Mouse (Mus musculus) kidney, adult 9 months (tissue): ENCODE measurements around the gene Kif6.
A peak's percentile ranks its signal among the peaks of the same experiment; 100 is the strongest.

Experiments
- DNase-seq: peaks from one replicate; pipeline ENCODE4 v3.0.0; 2022

Gene Kif6

GRCm38 (mm10) chr17:49860057-49860816, 245.3 kb downstream of the Kif6 start:
- DNase-seq, result no peak

DNA sequence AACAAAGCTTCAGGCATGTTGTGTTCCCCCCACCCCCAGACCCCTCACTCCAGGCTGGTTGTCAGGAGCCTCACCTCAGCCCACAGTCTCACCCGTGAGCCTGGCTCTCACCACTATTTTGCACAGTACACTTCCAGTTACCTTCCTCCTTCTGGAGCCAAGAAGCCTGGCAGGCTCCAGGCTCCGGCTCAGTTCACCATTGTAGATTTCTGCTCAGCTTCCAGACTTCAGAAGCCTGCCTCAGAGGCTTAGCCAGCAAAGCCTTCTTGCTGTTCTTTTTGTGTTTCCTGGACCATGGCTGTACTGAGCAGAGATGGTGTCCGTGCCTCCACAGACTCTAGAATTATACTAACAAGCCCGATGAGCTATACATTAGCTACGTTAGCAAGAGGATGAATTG, 248.7 kb downstream of the Kif6 start:
- no peak for DNase-seq

- no peak for DNase-seq
These were observed 250.7 kb downstream of the Kif6 start for GRCm38 (mm10) chr17:49865604-49866003.

DNA sequence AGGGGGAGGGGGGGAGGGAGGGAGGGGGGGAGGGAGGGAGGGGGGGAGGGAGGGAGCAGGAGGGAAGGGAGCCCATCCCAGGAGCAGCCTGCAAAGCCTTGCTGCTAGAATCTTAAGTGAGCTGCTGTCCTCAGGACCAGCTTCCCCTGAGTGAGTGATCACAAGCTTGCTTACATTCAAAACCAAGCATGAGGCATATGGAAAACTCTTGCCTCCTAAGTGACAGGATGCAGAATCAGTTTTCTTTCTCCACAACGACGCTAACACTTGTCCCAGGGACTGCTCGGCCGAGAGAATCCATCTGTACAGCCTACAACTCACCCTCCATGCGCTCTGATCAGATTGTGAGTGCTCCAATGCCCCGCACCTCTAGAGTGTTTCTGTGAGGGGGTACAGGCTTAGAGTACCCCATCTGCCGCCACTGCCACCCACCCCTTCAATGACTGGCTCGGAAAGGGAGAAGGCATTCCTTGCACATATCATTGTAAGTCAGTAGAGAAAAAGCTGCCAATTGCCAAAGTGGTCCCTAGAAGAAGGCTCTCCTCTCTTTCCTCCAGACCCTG, 251.8 kb downstream of the Kif6 start:
- no peak for DNase-seq

GRCm38 (mm10) chr17:49867321-49868137, 252.6 kb downstream of the Kif6 start:
- no peak for DNase-seq

GRCm38 (mm10) chr17:49869246-49869645, 254.3 kb downstream of the Kif6 start:
- DNase-seq, result no peak

DNA sequence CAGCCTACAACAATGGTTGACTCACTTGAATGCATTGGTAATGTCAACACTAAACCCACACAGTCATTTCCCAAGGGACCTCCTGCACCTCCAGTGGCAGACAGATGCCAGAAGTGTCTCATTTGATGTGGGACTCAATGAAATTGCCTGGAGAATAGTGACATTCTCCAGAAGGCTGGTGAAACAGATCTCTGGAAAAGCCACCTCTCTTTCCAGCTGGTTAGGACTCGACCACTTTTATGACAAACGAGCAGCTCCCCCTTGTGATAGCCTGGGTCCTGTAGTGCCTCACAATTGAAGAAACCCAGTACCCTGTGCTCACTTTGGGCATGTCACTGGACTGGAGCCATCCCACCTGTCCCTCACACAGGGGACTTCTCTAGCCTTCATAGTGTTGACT, 257.4 kb downstream of the Kif6 start:
- peak; percentile 14 for DNase-seq

DNA sequence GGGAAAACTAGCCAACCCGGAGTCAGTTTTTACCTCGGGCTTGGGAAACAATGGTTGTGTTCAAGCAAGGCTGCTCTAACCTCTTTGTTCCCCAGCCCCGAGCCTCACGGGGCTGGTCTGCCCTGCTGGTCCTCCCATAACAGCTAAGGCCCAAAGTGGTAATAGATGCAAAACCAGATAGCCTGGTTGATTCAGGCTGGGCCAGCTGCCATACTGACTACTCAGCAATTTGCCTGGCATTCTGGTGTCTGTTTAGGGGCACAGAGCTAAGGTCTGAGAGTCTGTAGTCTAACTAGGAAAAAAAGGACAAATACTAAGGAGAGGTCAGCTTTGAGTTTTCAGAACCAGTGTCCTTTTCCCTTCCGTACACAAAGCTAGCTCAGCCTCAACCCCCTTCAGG, 259.8 kb downstream of the Kif6 start:
- DNase-seq, result no peak

DNA sequence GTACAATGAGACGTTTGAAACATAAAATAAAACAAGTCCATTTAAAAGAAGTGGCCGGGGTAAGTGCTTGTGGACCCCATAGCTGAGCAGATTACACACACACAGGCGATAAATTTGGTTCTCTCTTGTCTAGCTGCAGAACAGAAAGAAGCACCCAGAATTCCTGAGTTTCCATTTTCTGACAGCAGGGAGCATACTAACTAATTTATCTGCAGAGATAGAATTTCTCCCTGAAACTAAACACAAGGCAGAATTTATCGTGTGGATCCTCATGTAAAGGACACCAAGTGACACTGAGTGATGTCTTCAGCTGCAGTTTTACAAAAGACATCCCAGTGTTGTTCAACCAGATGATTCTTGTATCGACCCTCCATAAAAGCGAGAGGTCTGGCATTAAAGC, 260.5 kb downstream of the Kif6 start:
- DNase-seq, result no peak

DNA sequence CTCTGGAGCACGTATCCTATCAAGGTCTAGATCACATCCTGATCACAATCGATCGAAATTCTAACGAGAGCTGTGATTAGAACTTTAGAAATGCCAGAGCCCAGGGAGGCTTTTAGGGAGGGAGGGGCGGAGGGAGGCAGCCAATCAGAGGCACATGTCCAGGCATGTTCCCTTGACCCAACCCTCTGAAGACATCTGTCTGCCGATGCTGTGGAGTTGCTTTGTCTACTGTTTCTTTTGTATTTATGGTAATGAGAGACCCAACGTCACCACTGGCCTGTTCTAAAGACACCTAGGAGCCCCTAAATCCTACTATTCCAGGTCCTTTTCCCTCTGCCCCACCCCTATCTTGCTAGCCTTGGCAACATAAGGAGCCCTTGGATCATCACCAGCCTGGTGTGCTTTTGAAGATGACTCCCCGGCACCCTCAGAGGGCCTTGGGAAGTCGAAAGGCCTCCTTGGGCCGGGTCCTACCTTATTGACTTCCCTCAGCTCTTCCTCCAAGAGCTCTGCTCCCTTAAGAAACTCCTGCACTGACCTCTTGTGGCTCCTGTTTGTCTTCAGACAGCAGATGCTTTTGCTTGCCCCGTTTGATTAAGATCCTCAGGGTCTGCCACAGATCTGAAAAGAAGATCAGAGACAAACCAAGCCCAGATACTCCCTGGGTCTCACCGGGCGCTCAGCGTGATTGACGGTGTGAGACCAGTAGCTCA, 261.2 kb downstream of the Kif6 start:
- DNase-seq, result no peak

DNA sequence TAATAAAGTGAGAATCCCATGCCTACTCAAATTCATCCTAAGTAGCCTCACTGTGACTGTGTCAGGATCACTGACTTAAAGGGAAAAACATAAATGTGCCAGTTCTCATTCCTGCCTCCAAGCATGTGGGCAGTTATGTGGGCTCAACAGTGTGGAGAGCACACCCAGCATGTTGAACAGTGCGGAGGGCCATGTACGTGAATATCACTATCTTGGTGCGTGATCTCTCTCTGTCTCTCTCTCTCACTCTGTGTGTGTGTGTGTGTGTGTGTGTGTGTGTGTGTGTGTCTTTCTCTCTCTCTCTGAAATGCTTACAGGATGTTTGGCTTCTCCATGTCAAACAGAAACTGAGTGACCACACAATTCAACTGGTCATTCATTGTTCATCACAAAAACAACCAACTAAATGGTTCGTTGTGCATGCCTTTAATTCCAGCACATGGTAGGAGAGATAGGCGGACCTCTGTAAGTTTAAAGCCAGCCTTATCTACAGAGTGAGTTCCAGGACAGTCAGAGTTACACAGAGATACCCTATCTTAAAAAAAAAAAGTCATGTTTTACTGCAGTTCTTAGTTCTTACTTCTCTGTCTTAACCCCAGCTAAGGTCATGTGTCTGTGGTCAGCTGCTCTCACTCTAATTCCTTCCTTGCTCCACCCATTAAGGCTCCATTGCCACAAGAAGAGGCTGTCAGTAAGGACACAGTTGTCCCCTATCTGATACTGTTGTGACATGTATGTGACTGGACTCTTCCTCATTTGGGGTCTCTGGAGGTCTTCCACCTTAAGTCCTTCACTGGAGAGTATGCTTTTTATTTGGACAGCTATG, 266.2 kb downstream of the Kif6 start:
- DNase-seq, result no peak

DNA sequence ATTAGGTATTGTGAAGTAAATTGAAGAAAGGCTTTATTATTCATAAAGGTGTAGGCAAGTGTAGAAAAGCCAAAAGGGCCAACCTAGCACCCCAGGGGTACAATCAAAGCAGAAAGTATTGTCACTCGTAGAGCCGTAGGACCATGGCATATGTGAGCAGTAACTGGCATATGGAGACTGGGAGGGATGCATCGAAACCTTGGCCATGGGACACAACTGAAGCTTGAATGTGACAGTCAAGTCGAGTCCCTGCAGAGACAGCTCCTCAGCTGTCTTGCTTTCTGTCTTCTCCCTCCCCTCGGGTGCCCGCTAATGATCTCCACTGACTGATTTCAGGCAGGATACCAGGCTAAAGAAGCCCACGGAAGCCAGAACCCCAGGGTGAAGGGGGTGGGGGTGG, 266.9 kb downstream of the Kif6 start:
- DNase-seq, result no peak

DNA sequence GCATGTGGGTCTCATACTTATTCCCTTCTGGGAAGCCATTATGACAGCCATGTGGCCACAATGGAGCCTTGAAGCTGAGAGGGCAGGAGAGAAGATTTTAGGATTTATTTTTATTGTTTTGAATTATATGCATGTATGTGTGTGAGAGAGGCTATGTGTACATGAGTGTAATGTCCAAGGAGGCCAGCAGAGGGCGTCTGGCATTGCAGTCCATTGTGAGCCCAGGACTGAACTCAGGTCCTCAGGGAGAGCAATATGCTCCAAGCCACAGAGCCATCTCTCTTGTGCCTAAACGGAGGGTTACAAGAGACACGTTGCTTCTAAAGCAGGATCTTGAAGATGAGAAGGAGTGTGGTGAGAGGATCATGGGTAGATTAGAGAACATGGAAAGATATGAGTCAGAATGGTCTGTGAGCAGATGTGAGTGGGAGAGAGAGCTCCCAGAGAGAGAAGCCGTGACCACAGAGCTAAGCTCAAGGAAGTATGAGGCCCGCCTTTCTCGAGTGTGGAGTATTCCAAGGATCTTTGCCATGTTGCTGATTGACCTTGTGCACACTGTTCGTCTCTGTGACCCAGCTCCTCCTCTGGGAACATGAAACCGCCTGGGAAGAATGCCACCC, 268.3 kb downstream of the Kif6 start:
- DNase-seq, result no peak

GRCm38 (mm10) chr17:49885035-49885434, 270.1 kb downstream of the Kif6 start:
- no peak for DNase-seq

GRCm38 (mm10) chr17:49889629-49890028, 274.7 kb downstream of the Kif6 start:
- no peak for DNase-seq

GRCm38 (mm10) chr17:49890861-49891260, 275.9 kb downstream of the Kif6 start:
- DNase-seq, result no peak

DNA sequence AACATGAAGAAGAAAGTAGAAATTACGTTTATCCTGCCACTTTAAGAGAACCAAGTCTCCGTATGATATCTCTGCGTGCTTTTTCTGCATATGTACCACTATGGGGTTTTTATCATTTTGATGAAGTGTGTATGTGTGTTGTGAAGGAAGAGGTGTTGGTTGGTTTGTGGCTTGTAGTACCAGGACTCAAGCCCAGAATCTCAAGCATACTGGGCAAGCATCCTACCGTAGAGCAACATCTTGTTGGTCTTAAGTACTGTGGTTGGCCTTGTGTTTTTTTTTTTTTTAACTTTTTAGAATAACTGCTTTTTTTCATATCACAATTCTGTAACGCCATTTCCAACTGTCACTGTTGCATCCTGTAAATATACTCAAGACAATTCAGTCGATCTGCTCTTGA, 277.5 kb downstream of the Kif6 start:
- DNase-seq, result no peak

GRCm38 (mm10) chr17:49894471-49894870, 279.5 kb downstream of the Kif6 start:
- DNase-seq, result no peak

GRCm38 (mm10) chr17:49898849-49899331, 284.0 kb downstream of the Kif6 start:
- peak; percentile 67 for DNase-seq

DNA sequence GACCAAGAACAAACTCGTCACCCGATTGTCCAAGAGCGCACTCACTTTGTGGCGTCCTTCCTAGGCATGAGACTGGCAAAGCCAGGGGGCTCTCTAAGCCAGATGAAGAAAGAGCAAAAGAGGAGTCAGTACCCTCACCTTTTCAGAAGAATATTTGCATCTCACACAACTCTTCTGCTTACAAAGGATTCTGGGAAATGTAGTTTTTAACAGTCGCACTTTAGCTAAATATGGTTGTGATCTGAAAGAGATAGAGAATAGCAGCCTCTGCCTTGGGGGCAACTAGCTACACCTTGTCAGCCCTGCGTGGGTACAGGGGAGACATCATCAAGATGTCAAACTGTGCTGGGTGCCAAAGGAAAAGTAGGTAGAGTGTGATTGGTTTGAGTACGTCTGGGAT, 287.7 kb downstream of the Kif6 start:
- no peak for DNase-seq

DNA sequence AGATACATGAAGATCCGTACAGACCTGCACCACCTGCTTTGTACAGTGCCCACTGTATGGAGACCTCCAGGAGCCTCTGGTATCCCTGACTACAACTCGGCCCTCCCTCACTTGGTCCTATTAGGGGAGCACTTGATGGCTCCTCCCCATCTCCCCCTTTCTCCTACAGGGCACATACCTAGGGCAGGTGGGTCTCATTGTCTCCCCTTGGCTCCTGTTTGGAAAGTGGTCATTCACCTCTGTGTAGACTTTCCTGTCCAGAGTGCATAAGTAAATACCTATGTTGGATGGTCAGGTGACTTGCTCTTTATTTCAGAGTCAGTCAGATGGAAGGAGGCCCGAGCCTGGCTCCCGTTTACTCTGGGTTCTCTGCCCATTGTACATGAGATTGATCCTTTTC, 308.5 kb downstream of the Kif6 start:
- DNase-seq, result no peak

DNA sequence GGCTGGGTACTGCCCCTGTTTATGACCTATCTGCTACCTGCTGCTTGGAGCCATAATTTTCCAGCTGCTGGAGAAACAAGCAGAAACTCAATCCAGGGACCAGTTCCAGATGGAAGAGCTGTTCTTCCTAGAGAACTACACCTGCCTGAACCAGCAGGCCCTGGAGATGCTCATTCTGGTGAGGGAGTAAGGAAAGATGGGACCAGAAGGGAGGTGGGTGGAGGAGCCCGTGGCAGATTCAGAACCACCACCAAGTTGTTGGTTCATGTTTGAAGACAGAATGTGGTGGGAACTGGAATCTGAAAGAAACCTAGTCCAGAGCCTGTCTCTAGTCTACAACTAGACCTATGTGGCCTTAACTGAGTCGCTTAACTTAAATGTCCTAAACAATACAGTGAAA, 312.7 kb downstream of the Kif6 start:
- DNase-seq, result no peak
